Mouse (Mus musculus): ENCODE measurements at regions not wholly inside any gene's neighbourhood (a gene's known extent, or its start where the extent isn't known, plus 50 kb on each side); places are given as distances from the start of the nearest gene placed in this dataset.

DNA sequence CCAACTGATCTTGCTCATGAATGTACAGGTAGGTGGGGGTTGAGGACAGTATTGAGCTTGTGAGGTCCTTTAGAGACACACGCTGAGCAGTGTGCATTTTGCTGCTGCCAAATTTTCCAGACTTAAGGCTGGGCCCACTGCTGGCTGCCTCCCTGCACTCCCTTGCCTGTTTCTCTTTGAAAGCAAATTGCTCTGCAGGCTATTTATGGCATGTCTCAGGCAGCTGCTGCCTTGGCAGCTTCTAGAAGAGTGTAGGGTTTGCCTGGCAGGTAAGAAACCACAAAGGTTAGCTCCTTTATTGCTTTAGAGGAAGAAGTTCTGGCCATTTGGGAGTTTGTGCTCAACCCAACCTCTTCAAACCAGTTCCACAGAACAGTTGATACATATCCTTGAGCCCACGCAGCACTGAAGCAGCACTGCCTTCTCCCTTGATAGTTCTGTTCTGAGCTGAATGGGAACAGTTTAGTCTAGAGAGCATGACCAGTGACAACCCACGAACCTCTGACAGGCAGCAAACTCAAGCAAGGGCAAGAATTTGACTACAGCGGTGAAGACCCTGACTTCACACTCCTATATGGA lies 274.8 kb upstream of the Adamts9 start:
- CTCF ChIA-PET, result no interaction called here
- POLR2A ChIA-PET, result no interaction called here

DNA sequence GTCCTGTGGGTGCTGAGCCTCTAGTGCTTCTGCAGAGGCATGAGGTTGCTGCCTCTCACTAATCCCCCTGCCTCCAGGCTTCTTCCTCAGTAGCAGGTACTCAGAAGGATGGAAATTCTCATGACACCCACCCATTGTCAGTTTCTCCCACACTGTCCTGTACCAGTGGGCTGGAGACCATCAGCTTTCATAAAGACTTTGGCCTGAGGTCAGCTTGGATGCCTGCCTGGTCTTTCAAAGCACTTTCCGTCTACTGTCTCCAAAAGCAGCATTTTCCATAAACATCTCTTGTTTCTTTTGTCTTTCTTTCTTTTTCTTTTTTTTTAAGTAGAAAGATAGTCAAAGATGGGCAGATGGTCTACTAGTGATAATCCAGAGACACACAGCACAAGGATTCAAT lies 257.6 kb upstream of the Adamts9 start:
- ChIA-PET CTCF (no interaction called here), POLR2A (interaction anchor here in 1 of 4 experiments (0.6 kb wide), 1 partner anchor 13 kb away, joined by 3 read pairs; no protein-coding TSS in a partner anchor)

DNA sequence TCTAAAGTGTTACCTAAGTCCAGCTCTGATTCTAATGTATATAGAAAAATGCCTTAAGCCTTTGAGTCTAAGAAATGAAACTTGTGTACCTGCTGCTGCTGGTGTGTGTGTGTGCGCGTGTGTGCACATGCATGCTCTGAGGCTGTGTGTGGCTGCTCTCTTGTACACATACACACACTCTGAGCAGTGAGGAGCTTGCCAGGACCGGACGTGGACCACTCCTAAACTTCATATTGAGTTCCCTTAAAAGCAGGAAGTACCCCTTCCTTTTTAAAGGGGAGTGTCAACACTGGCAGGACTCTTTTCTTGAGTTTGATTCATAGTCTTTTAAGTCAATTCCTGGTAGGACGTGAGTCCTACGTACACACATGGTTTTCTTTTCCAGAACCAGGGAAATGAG lies 251.4 kb upstream of the Adamts9 start:
- ChIA-PET CTCF (no interaction called here), POLR2A (interaction anchor here in 1 of 4 experiments (0.7 kb wide), 1 partner anchor 168 kb away, joined by 3 read pairs; no protein-coding TSS in a partner anchor)

GRCm38 (mm10) chr6:93192980-93193379 lies 249.7 kb upstream of the Adamts9 start:
- ChIA-PET CTCF (no interaction called here), POLR2A (no interaction called here)

GRCm38 (mm10) chr6:93190986-93191385 lies 247.7 kb upstream of the Adamts9 start:
- ChIA-PET POLR2A (no interaction called here), CTCF (no interaction called here)

DNA sequence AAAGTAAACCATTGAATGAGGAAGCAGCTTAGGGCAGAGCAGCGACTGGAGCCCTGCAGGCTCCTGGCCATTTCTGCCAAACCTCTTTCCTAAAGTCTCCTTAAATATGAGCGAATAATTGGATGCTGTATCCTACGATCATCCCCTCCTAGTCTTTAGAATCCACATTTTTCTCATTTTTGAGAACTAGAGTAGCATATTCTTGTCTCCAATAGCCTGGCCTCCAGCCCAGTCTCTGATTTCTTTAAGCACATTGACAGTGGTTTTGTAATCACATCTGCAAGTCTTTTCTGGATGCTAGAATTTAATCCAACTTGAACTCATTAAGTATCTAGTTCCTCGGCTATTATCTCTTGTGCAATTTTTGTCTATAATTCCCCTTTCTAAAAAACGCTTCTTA lies 225.2 kb upstream of the Adamts9 start:
- CTCF ChIA-PET, result no interaction called here
- POLR2A ChIA-PET, result no interaction called here

GRCm38 (mm10) chr6:93167281-93167680 lies 224.0 kb upstream of the Adamts9 start:
- POLR2A ChIA-PET, result no interaction called here
- CTCF ChIA-PET, result interaction anchor here in 1 of 4 experiments (0.6 kb wide), 1 partner anchor 439 kb away, joined by 5 read pairs; no protein-coding TSS in a partner anchor

DNA sequence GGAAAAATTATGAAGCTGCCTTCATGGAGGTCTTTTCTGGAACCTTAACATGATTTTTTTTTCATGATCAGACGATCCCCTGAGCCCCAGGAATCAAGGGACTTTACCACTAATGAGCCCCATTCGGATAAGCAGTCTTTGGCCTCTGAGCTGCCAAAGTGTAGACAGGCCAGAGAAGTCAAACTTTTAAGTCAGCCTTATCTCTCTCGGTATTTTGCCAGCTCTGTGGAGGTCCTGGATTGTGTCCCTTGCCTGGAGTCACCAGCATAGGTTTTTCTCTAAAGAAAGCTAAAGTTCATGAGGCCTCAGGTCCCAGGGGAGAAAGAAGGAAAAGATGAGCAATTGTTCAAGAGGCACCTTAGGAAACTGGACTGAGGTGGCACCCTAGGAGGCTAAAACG lies 222.7 kb upstream of the Adamts9 start:
- POLR2A ChIA-PET, result no interaction called here
- CTCF ChIA-PET, result no interaction called here

- ChIA-PET POLR2A (interaction anchor here in 1 of 4 experiments (1.1 kb wide), 1 partner anchor 32 kb away, joined by 3 read pairs; no protein-coding TSS in a partner anchor), CTCF (no interaction called here)
Measured at GRCm38 (mm10) chr6:93152431-93153208, 209.3 kb upstream of the Adamts9 start.

DNA sequence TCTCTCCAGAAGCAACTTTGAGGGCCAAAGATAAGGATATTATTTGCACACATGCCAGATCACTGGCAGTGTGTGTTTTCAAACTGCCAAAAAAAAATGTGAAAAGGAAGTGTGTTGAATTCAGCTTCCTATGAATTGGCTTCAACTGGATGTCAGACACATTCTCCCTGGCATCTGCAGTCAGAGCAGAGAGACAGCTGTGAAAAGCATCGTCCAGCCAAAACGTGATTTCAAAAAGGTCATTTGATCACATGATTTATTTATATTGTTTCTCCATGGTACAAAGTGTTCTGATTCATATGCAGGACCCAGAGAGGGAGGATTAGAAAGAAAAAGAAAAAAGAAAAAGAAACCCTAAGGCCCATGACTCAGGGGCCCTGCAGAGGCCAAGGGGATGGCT lies 207.2 kb upstream of the Adamts9 start:
- CTCF ChIA-PET, result no interaction called here

DNA sequence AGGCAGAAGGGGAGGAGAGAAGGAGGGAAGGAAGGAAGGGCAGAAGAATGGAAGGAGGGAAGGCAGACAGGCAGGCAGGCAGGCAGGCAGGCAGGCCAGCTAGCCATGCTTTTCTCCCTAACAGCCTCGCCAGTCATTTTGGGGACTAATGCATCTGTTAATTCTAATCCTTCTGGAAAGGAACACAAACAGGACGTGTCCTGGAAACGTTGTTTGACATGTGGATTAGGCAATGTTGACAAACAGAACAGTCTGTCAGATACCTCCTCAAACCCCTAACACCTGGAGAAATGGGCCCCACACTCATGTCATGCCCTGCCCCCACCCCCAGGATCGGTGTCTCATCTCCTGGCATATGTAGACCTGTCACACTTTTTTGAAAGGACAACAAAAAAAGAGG lies 206.7 kb upstream of the Adamts9 start:
- CTCF ChIA-PET, result no interaction called here

More for the DNA sequence above, 207.2 kb upstream of the Adamts9 start:
- POLR2A ChIA-PET, result no interaction called here

GRCm38 (mm10) chr6:93140331-93140731 lies 197.0 kb upstream of the Adamts9 start:
- ChIA-PET CTCF (no interaction called here), POLR2A (no interaction called here)

More for the DNA sequence above, 206.7 kb upstream of the Adamts9 start:
- POLR2A ChIA-PET, result no interaction called here

GRCm38 (mm10) chr6:93133940-93134339 lies 190.6 kb upstream of the Adamts9 start:
- ChIA-PET POLR2A (no interaction called here), CTCF (interaction anchor here in 1 of 4 experiments (0.7 kb wide), 1 partner anchor 295 kb away, joined by 3 read pairs; no protein-coding TSS in a partner anchor)

DNA sequence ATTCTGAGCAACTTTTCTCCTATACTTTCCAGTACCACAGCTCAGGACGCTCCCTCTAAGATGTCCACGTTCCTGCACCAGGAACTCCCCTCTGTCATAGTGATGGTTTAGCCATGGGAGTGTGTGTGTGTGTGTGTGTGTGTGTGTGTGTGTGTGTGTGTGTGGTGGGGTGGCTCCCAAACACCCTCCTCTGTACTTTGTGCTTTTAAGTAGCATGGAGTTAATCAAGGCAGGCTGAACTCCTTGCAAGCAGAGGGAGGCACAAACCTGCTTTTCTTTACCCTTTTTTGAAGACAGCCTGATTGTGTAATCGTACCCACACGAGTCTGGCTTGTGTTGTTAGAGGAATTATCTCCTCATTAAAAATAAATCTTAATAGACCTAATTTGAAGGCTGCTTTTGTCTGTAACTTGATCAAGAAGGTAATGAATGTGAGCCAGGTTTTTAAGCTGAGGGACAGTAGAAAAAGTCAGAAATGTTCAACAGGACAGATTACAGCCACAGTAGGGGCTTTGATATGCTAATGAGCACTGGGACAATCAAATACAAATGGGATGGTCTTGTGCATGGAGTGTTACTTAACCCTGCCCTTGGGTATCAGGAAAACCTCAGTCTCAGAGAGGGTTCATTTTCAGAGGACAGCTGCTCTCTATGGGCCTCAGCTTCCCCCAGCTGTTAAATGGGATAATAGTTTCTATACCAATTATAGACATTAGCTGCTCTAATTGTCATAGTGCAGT lies 187.8 kb upstream of the Adamts9 start:
- ChIA-PET CTCF (interaction anchor here in 1 of 4 experiments (0.8 kb wide), 1 partner anchor 98 kb away, joined by 3 read pairs; no protein-coding TSS in a partner anchor), POLR2A (interaction anchor here in 2 of 4 experiments (0.6 to 0.8 kb wide), 2 partner anchors 586 to 742 kb away, joined by 3 read pairs; no protein-coding TSS in a partner anchor)

DNA sequence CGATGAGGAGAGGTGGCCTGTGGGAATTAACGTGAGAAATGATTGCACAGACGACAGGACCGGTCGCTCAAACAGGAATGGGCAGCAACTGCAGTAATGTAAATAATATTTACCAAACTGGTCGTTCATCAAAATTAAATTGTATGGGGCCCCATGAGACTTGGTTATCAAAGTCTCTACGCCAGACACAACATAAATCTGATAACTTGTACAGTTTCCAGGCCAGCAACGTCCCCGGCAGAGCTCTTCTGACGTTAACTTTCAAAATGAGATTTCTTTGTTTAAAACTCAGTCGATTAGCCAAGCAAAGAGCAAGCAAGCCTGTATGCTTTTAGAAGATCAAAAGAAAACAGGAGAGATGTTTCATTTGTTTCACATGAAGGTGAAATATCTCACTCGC lies 176.2 kb upstream of the Adamts9 start:
- POLR2A ChIA-PET, result no interaction called here
- CTCF ChIA-PET, result no interaction called here

DNA sequence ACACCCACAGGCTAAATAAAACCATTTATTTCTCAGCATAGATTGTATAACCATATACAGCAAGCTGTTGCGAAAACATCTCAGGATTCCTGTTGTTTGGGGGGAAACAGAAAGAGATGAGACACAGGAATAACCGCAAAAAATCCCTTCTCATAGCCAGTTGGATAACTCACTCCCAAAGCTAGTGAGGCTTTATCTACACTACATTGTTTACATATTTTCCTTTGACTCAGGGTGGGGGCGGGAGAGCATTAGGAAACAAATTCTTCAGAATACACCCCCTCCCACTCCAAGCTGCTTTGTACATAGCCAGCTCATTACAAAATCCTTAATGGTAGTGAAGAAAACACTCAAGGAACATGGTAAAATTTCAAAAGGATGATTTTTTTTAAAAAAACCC lies 170.1 kb upstream of the Adamts9 start:
- ChIA-PET POLR2A (no interaction called here), CTCF (no interaction called here)

DNA sequence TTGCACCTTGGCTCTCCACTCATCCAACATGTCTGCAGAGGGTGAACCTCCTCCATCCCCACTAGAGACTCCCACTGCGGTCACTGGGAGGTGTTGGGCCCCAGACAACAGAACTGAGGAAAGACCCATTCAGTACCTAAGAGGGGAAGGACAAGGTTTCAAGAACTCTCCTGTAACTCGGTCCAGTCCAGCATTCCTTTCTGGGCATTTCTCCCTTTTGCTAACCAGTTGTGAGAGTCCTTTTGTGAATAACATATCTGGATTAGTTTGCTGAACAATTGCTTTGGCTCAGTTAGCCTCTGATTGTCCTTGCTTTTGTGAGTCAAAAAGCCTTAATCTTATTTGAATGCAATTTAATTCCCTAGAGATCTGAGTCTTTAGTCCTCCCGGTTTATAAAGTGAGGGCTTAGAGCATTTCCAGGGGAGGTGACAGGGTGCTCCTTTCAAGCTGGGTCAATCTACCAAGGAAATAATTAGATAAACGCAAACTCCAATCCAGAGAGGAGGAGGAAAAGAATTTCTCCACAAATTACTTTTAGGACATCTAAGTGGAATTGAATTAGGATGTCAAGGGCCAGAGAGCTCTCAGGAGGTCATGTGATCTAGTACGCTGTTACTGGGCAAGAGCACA lies 151.6 kb upstream of the Adamts9 start:
- POLR2A ChIA-PET, result no interaction called here
- CTCF ChIA-PET, result interaction anchor here in 1 of 4 experiments (0.5 kb wide), 1 partner anchor 366 kb away, joined by 3 read pairs; no protein-coding TSS in a partner anchor

DNA sequence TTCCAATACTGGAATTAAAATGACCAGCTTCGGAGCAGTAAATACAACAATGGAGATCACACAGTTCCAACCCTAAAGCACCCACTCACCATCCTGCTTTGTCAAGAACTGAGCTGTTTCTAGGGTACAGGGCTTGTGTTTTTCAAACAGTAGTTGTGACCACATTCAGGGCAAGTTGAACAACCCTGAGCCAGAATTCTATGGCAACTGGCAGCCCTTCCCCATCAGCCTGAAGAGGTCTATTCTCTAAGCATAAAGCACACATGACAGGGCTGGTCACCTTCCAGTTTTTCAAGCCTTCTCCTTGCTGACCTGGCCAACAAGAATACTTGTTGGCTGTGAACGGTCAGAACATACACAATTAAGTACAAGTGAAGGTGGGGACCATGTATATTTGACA lies 150.5 kb upstream of the Adamts9 start:
- ChIA-PET CTCF (no interaction called here), POLR2A (no interaction called here)

- ChIA-PET POLR2A (interaction anchor here in 1 of 4 experiments (0.7 kb wide), 1 partner anchor 28 kb away, joined by 3 read pairs; no protein-coding TSS in a partner anchor), CTCF (no interaction called here)
Measured at GRCm38 (mm10) chr6:93087329-93087728, 144.0 kb upstream of the Adamts9 start.

GRCm38 (mm10) chr6:93084286-93084685 lies 141.0 kb upstream of the Adamts9 start:
- POLR2A ChIA-PET, result no interaction called here
- CTCF ChIA-PET, result no interaction called here
